Mouse (Mus musculus): ENCODE data around the gene Impdh1.
"Not testable (repeated sequence)": the region's sequence is repeated elsewhere in the genome, so short reads cannot be mapped to it uniquely, and the experiment has no call there.

The Impdh1 gene

DNA sequence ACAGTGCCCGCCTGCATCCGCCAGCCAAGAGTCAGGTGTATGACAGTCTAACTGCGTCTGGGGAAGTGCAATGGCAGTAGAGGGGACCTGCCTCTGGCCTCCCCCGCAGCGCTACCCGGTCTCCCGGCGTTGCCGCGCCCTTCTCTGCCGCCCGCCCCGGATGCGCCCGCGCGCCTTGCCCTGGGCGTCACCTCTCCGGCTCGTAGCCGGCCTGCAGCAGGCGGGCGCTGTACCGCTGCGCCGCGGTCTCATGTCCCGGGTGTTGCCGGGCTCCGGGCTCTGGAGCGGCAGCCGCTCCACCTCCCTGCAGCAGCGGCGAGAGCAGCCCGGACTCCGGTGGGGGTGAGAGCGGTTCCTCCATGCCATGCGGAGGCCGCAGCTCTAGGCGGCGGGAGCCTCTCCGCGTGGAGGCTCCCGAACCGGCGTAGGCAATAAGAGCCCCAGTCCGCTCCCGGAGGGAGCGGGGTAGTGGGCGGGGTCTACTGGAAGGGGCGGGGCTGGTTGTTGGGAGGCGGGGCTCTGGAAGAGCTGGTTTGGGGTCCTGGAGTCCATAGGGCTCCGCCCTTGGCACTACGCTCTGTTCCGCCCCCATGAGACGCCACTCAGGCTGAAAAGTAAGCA is at the start of gene Impdh1:
Gene Impdh1, minus strand, starts transcription at position 484 of the 621 bp plus-strand sequence.
- in situ Hi-C loops (cut with MboI, MseI) = no loop called here

DNA sequence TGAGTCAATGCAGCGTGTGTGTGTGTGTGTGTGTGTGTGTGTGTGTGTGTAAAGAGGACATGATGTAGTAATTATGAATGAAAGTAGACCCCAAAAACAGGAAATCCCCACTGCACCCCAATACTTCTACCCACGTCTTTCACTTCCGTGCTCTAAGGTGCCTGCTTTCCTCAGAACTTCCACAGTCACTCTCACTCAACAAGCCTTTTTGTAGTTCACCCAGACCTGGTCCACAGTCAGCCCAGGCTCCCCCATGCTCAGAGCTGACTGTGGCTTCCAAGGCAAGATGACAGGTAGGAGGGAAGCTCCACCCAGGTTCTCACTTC is 48.3 kb upstream of the Impdh1 start:
- in situ Hi-C loops (cut with MboI, MseI) = no loop called here

DNA sequence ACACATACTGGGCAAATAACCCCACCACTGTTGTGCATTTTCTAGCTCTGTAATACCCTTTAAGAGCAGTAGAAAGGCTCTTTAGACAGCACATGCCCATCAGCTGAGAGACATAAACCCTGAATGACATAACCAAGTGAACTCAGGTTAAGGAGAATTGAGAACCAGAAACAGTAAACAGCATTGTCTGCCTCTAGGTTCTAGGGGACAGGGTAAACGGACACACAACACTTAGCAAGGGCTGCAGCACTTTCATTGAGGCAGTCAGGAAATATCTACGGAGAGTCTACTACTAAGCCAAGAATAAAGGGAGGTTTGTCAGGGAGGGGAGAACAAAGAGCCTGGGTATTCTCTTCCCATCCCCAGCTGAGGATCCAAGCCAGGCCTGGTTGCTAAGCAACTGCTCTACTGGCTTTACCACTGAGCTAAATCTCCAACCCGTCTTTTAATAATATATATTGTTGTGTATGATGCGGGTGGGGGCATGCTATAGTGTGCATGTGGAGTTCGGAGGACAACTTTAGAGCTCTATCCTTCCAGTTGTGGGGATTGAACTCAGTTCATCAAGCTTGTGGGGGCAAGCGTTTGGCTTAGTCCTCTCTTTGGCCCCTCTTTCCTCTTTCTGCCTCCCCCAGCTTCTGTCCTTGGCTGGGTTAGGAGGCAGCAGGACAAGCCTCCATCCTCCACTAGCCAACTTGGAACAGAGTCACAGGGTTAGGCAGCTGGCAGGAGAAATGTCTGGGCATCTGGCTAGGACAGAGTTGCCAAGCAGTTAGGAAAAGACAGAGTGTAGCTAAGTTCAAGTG is 47.7 kb upstream of the Impdh1 start:
- in situ Hi-C loops (cut with MboI, MseI) = no loop called here

DNA sequence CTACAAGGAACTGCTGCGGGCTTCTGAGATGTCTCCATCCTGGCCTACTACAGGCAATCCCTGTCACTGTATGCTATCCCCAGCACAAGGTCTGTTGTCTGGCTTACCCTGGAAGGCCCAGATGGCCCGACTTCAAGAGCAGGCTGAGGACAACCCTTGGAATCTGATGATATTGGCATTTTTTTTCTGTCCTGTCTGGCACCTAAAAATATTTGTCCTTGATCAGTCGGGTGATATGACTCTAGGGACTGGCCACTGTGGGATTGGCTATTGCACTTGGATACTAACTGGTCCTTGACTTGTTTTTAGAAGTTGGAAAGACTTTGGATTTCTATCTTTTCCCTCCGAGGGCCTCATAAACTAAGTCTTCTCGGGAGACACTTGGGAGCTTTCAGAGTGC is 45.7 kb upstream of the Impdh1 start:
- in situ Hi-C loops (cut with MboI, MseI) = no loop called here

DNA sequence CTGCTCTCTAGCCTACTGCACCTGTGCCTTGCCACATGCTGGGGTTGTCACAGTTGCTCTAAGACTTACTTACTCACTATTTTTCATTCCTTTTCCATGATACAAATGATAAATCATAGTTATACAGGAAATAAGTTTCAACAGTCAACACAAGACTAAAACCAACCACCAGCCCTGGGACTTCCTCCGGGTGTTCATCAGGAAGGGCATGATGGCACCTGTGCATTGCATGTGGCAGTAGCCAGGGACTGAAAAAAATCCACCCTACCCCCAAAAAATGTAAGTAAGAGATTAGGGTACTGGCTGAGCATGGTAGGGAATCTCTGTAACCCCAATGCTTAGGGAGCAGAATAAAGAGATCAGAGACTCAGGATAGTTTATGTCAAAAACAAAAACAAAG is 43.3 kb upstream of the Impdh1 start:
- in situ Hi-C loops (cut with MboI, MseI) = no loop called here

DNA sequence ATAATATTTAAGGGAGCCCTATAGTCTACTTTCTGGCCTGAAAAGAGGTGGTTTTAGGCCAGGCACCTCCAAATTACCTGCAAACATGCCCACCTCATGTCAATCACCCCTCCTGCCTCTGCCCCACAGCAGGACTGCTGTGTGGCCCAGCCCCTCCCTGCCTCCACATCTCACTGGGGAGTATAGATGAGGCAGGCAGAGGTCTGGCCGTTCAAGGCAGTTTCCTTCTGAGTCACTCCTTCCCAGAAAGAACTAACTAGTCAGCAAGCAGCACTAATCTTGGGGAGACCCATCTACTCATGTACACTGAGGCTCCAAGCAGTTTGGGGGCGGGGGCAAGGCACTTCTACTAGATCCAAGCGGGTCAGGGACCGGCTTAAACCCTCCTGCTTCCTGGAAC is 30.9 kb upstream of the Impdh1 start:
- in situ Hi-C loops (cut with MboI, MseI) = loop anchor here (10.0 kb wide), 1 partner anchor 82 kb away; the partner anchor contains the start of gene Rbm28

DNA sequence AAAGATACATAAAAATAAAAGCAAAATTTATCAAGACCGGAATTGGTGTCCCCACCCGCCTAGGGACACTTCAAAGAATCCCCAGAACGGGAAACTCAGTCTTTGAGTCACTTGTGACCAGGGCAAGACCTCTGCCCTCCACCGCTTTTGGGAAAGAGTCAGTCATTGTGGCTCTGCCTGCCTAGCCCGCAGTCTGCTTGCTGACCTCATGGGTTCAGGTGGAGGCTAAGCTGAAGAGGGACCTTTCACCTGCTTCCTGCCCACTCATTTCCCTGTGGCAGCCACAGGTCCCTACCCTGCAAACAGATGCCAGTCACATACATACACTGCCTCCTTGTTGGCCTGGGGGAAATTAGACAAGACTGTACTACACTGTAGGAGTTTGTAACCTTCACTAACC is 30.4 kb upstream of the Impdh1 start:
- in situ Hi-C loops (cut with MboI, MseI) = loop anchor here (10.0 kb wide), 1 partner anchor 82 kb away; the partner anchor contains the start of gene Rbm28

DNA sequence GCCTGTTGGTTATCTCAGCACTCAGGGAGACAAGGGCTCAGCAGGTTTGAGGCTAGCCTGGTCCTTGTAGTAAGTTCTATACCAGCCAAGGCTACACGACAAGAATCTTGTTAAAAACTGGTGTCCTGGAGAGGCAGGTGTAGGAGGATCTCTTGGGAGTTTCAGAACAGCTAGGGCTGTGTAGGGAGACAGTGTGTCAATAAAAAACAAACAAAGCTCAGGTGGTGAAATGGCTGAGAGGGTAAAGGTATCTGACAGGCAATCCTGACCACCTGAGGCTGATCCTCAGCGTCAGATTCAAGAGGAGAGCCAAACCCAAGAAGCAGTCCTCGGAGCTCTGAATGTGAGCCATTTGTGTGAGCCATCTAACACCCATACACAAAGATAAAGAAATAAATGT is 30.0 kb upstream of the Impdh1 start:
- in situ Hi-C loops (cut with MboI, MseI) = loop anchor here (10.0 kb wide), 1 partner anchor 81 kb away; the partner anchor contains the start of gene Rbm28

DNA sequence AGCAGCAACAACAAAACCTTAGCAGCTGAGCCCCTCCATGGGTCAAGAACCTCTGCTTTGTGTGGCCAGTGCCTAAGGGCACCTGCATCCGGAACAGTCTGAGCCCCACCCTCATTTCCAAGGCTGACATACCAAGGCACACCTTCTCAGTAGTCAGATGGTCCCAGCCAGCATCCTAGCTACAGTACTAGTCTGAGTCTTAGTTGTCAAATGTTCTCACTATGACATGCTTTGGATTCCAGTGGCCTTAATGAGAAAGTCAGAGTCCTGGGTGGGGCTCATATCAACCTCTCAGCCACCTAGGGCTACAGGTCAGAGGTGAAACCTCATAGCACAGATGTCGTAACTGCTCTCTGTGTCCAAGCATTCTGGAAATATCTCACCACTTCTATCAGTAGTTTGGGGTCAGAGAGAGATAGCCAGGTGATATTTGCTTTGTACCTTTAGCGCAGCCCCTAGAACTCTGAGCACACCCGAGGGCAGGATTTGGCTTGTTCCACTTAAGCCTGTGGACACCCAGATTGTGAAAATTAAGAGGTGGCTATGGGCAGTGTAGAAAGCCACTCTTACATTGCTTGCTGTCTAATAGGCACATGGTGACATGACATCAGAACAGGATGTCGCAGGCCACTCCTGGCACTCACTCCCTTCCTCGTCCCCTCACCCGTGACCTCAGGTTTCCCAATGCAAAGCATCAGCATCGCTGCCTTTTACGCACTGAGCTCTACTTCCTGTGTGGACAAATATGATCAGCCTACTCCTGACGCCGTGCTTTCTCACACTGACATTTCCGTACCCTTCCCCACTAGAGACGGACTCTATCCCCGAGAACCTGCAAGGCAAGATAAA is 29.3 kb upstream of the Impdh1 start:
- in situ Hi-C loops (cut with MboI, MseI) = loop anchor here (10.0 kb wide), 1 partner anchor 81 kb away; the partner anchor contains the start of gene Rbm28

DNA sequence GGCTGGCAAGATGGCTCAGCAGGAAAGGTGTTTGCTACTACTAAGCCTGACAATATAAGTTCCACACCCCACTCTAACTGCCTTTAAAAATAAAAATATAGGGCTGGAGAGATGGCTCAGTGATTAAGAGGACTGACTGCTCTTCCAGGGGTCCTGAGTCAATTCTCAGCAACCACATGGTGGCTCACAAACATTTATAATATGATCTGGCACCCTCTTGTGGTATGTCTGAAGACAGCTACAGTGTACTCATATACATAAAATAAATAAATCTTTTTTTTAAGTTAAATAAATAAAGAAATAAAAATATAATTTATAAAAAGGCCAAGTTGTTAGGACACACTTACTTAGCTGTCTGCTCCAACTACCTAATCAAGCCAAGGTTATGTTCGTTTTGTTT is 26.1 kb upstream of the Impdh1 start:
- in situ Hi-C loops (cut with MboI, MseI) = loop anchor here (10.0 kb wide), 1 partner anchor 77 kb away; the partner anchor contains the start of gene Rbm28

DNA sequence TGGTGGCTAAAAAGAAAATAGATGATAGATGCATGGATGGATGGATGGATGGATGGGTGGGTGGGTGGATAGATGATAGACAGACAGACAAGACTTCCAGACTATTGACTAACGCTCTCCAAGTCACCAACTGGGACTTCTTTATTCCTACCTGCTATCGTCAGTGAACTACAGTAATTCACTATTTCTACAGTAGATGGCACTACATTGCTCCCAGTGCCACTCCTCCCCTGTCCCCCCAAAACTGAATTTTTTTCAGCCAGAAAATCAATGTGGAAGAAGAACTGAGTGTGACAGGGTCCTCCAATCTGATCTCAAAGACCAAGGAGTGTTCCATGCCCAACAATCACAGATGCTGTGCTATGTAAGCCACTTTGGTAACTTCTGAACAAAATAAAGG is 25.5 kb upstream of the Impdh1 start:
- in situ Hi-C loops (cut with MboI, MseI) = loop anchor here (10.0 kb wide), 1 partner anchor 77 kb away; the partner anchor contains the start of gene Rbm28

DNA sequence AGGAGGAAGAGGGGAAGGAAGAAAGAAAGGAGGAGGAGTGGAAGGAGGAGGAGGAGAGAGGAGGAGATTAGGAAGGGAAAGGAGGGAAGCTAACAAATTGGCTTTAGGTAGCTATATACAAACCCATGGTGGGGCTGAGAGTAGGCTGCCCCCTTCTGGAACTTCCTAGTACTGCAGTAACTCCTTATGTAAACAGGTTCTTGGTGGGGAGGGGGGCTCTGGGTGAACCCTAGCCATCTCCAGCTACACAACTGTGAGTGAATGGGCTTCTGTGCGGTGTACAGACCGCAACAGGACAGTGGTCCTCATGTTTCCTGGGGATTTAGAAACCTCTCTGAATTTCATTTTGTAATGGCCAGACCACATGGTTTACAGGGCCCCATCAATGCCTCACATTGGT is 24.6 kb upstream of the Impdh1 start:
- in situ Hi-C loops (cut with MboI, MseI) = loop anchor here (10.0 kb wide), 1 partner anchor 76 kb away; the partner anchor contains the start of gene Rbm28

DNA sequence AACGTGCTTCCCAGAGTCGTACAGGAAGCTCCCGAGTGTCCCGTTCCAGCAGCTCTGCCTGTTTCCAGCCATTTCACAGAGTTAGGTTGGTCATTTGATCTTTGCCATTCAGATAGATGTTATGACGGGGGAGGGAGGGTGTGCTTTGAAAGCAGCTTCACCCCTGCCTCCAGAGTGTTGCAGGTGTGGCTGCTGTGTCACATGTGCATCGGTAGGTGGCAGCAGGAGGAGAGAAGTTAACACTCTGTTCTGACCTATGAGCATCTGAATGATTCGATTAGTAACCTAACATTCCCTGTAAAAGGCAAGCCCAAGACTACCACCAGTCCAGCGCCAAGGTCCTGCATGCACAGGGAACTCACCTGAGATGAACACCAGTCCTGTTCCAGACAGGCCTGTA is 18.1 kb upstream of the Impdh1 start:
- in situ Hi-C loops (cut with MboI, MseI) = no loop called here

DNA sequence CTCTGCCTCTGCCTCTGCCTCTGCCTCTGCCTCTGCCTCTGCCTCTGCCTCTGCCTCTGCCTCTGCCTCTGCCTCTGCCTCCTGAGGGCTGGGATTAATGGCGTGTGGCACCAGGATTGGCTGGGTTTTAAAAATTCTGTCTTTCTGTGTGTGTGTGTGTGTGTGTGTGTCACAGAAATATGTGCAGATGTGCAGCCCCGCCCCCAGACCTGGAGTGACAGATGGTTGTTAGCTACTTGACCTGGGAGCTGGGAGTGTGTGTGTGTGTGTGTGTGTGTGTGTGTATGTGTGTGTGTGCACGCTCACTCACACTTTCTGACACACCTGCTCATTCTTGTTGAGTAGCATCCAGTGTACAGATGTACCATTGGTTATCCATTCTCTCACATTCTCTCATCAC is 17.5 kb upstream of the Impdh1 start:
- in situ Hi-C loops (cut with MboI, MseI) = no loop called here

DNA sequence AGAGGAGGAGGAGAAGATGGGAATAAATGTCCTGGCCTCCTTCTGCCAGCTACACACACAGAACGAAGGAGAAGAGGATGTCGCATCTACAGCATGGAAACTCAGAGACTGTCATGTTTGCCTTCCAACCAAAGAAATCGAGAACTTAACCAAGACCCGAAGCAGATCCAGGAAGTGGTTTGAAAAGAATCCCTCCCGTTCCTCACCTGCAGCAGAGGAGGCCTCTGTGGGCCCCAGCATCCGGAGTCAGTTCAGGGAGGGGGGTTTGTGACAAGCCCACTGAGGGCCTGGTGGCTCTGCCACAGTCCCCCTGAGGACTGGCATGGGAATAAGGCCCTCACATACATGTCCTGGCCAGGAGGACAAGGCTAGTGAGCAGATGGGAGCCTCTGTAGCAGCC is 16.2 kb upstream of the Impdh1 start:
- in situ Hi-C loops (cut with MboI, MseI) = no loop called here

DNA sequence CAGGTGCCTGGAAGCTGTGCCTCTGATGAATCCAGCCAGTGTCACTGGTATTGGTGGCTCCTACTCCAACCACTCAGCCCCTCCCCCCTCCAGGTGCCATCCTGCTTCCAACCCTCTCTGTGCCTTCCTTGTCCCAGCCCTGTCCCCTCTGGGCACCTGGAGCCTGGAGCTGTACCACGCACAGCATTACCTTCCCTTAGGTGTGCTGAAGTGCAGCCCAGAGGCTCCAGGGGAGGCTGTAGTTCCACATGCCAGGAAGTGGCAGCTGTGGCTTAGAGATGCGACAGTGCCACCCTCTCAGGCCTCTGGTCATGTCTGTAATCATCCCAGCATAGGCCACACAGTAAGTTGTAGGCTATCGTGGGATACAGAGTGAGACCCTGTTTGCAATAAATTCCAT is 15.6 kb upstream of the Impdh1 start:
- in situ Hi-C loops (cut with MboI, MseI) = no loop called here

DNA sequence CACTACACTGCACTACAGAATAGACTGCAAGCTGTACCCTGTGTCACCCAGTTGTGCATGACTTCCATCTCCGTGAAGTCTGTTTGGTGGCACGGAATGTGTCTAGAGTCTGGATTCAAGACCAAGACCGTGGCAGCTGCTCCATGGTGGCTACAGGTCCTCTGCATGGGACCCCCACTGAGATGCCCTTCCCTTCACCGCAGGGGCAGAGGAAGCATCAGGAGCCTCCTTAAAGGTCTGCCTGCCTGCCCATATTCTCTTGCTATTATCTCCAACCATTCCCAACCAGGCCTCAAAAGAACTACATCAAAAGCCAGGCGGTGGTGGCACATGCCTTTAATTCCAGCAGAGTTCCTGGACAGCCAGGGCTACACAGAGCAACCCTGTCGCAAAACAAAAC is 14.2 kb upstream of the Impdh1 start:
- in situ Hi-C loops (cut with MboI, MseI) = no loop called here

DNA sequence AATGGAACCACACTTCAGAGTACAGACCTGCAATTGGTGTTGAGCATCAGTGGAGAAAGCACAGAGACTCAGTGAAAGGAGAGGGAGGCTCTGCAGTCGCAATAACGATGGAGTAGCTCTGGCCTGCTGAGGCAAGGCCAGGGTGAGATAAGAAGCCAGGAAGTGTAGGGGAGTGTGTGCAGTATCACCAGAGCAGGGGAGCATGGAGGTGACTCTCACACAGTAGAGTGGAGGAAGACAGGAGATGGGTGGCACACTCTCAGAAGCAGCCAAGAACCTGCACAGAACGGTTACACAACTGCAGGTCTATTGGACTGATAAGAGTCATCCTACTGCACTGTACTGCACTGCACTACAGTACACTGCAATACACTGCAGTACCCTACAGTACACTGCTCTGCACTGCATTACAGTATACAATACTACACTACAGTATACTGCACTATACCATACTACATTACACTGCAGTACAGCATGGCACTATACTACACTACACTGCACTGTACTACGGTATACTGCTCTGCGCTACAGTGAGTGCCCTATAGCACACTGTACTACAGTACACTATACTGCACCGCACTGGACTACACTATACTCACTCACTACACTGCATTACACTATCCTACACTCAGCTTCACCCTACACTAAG is 13.2 kb upstream of the Impdh1 start:
- in situ Hi-C loops (cut with MboI, MseI) = loop anchor here (10.0 kb wide), 1 partner anchor 115 kb away; the partner anchor contains the start of gene Calu

DNA sequence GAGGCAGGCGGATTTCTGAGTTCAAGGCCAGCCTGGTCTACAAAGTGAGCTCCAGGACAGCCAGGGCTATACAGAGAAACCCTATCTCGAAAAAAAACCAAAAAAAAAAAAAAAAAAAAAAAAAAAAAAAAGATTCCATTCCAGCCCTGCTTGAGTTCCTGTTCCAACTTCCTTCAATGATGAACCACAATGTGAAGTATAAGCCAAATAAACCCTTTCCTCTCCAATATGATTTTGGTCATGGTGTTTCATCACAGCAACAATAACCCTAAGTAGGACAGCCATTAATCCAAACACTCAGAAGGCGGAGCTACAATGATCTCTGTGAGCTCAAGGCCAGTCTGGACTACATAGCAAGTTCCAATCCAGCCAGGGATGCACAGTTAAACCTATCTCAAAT is 1.6 kb upstream of the Impdh1 start:
- in situ Hi-C loops (cut with MboI, MseI) = not testable (repeated sequence)

DNA sequence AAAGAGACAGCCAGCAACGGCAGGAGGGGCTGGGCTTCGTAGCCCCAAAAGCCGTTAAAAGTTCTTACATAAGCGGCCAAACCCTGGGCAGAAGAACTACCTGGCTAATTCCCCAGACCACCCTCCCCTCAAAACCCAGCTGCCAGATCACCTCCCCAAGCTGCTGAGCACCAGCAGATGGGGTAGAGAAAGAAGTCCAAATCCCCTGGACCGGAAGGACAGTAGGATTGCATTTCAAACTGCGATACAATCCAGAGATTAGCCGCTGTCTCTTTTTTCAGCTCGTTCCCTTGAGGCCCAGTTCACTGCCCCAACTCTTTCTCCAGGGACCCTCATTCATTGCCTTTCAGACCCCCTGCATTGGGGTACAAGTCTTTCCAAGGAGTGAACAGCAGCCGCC is 983 bp downstream of the Impdh1 start:
- in situ Hi-C loops (cut with MboI, MseI) = no loop called here

DNA sequence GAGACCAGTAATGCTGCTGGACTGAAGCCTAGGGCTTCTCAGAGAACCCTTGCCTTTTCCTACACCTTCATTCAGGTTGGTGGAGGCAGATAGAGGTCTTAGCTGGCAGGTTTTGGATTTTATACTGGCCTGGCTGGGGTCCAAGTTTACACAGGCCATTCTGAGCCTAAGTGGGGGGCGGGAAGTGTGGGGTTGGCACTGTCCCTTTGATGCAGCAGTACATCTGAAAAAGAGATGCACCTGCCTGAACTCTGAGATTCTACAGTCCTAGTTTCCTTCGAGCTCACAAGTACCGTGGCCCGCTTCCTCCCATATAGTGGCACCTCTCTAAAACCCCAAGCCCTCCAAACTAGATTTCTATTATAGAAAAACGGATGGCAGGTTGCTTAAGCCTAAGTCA is 1.4 kb downstream of the Impdh1 start:
- in situ Hi-C loops (cut with MboI, MseI) = no loop called here

DNA sequence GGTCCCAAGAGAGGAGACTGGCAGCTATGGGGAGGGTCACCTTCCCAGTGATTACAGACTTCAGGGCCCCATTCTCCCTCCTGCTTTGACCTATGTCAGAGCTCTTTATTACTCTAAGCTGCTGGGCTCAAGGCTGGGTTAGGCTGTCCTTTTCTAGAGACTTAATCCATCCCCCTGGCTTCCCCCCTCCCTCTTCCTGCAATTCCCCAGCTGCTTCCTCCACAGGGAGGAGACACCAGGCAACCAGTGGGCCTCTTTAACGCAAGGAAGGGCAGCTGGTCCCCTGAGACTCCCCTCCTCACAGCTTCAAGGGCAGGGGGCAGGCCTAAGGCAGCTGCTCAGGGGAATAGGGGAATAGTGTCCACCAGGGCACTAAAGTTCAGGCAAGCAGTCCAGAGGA is 1.9 kb downstream of the Impdh1 start:
- in situ Hi-C loops (cut with MboI, MseI) = no loop called here

Data from T-helper 1 cell (primary cell).